Mouse (Mus musculus): ENCODE measurements around the gene Emcn.

The Emcn gene

GRCm38 (mm10) chr3:137395588-137395987, 54.7 kb downstream of the Emcn start:
- no peak for DNase-seq (ENCODE audit: low spot score in 2 of 2)

DNA sequence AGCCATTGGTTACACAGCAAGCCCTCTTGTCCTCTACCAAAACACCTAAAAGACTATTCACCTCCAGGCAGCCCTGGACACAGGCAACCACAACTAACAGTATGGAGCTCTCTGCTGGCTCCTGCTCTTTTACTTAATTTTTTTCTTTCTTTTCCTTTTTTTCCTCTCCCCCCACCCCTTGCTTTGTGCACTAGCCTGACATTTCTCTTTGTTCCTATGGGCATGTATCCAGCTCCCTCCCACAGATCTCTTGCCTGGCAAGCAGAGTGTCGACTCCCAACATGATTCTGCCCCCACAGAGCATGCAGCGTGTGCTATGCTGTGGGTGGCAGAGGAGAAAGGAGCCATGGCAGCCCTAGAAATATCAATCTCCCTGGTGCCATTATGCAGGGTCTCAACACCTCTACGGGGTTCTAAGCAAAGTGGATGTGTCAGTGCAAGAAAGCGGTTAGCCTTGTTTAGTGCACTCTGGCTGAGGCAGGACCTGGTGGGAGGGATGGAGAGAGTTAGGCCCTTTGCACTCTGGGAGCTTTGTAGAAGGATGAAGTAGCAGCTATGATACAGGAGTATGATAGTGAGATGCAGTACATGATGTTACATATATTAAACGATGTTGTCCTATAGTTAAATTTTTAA, 74.7 kb downstream of the Emcn start:
- no peak for DNase-seq (ENCODE audit: low spot score in 2 of 2)

- DNase-seq (ENCODE audit: low spot score in 2 of 2), result no peak
Observed at GRCm38 (mm10) chr3:137418636-137419035, 77.8 kb downstream of the Emcn start.

DNA sequence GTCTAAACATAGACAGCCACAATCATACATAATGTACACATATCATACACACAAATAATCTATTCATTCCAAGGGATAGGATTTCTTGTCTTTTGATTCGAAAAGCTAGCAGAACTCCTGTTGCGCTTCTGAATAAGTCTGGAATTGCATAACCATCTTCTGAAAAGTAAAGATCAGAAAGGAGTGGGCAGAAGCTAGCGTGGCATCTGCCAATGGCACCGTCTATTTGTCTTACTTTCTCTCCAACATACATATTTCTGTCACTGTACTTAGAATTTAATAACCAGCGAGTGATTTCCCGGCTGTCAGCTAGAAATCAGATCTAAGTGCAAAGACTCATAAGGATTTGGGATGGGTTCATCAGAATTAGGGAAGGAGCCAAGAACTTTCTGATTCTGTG, 88.6 kb downstream of the Emcn start:
- no peak for DNase-seq (ENCODE audit: low spot score in 2 of 2)

GRCm38 (mm10) chr3:137464902-137465629, 124.2 kb downstream of the Emcn start:
- no peak for DNase-seq (ENCODE audit: low spot score in 2 of 2)

DNA sequence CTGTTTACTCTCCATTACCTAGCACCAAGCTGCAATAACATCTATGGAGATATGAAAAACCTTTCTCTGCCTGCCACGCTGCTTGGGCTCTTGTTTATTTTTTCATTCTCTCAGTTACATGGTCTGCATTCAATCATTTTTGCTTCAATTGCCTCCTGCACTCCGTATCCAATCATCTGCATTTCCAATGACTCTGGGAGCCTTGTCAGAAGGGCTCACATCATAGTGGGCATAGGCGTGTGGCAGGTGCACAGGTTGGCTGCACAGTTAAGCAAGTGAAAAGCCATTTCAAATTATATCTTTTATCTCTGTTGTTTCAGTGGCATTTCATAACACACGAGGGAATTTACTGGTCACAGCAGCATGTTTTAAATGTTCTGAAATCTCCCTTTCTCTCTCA, 125.1 kb downstream of the Emcn start:
- no peak for DNase-seq (ENCODE audit: low spot score in 2 of 2)

DNA sequence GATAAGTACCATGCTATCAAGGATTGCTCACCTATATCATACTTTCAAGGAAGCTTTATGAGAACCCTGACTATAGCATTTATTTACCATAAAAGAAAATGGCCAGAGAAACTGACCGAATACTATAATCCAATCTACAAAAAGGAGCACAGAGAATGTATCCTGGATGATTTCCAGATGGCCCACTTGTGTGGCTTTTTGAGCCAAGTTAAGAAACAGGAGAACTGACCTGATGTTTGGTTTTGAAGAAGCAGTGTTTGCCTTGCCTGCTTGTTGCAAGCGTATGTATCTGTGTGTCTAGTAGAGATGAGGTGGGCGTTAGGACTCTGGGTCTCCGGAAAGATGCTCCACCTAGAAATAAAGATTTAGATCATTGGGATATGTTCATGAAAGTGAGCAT, 125.9 kb downstream of the Emcn start:
- DNase-seq (ENCODE audit: low spot score in 2 of 2), result no peak

- no peak for DNase-seq (ENCODE audit: low spot score in 2 of 2)
Observed at GRCm38 (mm10) chr3:137467386-137467785, 126.5 kb downstream of the Emcn start.

DNA sequence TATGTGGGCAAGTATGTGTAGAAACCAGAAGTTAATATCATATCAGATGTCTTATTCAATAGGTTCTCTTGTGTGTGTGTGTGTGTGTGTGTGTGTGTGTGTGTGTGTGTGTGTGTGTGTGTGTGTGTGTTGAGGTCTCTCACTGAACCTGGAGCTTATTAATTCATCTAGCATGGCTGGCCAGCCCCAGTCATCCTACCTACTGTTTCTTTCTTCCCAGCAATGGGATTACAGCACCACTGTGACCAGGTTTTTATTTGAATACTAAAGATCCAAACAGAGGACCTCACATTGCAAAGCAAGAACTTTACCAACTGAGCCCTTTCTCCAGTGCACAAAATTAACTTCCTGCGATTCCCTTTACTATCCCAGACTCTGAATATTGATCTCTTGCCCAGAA, 131.3 kb downstream of the Emcn start:
- no peak for DNase-seq (ENCODE audit: low spot score in 2 of 2)

GRCm38 (mm10) chr3:137479761-137480339, 139.0 kb downstream of the Emcn start:
- DNase-seq (ENCODE audit: low spot score in 2 of 2), result no peak

- DNase-seq (ENCODE audit: low spot score in 2 of 2), result no peak
Observed at GRCm38 (mm10) chr3:137481157-137481556, 140.3 kb downstream of the Emcn start.
